Mouse (Mus musculus): ENCODE measurements around the gene Pgls. TPM values are rescaled to one million over a fixed set of nuclear protein-coding genes. Genes with fewer than 3 reads are reported as not detected.
A peak's percentile ranks its signal among the peaks of the same experiment; 100 is the strongest.

The Pgls gene
- polyA plus RNA-seq, 1 experiment from 2014 or later, result 152 TPM

DNA sequence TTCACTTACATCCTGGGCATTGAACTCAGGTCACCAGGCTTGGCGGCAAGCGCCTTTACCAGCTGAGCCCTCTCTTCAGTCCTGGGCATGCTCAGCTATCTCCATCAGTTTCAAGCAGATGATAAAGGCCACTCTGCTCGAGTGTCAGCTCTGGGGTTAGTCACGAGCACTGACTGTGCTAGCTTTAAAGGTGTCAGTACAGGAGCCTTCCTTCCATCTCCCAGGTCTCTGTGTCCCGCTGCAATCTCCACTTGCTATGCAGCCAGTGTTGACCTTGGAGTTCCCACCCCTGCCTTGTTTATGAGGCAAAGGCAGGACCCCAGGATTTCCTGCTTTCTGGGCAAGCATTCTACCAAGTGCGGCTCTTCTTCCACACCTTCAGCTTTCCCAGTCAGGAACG lies 24.4 kb upstream of the Pgls start:
- TF ChIP-seq CTCF (IDR thresholded peaks at IDR 0.05; ENCODE audit: low read depth), result no peak
- H3K4me2 ChIP-seq (replicated peaks; ENCODE audit: low read depth), result no peak overlapping the region
- WGBS, result 77% methylated on average over 7 of the region's 7 CpGs
- H3K4me1 ChIP-seq (replicated peaks; ENCODE audit: control insufficient read depth, insufficient read depth, low read length), result peaks cover 7% of the 10 kb centered on the region
- no peaks in the 10 kb centered on the region for H3K36me3 ChIP-seq (ENCODE audit: control insufficient read depth, insufficient read depth)
- H3K9me3 ChIP-seq (ENCODE audit: control insufficient read depth), result no peaks in the 10 kb centered on the region; the same call in 1 of the 2 replicates
- no peak overlapping the region for H3K27ac ChIP-seq (ENCODE audit: low read depth, low read length)
- H3K27me3 ChIP-seq (replicated peaks; ENCODE audit: control insufficient read depth, insufficient read depth, low read length), result peaks cover 5% of the 10 kb centered on the region
- no peak overlapping the region for H3K4me3 ChIP-seq (ENCODE audit: low read depth, low read length)
- no peak for ATAC-seq
- H3K9ac ChIP-seq (ENCODE audit: low read depth, low read length), result no peak overlapping the region

DNA sequence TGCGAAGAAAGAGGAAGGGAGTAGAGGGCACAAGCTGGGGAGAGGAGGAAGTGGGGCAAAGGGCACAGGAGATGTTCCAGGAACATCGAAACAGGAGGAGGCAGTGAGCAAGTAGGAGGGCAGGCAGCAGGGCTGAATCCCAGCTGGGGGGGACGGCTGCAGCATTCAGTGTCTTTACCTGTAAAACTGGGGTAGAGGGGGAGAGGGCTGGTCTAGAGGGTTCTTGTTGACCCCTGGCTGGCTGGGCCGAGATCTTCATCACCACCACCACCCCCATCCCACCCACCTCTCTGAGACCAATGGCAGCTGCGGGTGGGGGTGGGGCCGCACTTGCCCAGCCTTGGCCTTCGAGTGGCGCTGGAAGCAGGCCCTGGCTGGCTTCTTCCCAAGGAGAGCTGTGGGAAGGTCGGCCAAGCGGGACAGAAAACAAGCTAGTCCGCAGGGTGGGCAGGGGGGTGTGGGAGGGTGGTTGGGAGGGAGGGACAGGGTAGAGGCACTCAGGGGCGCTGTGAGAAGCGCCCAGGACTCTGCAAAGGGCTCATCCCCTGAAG lies 23.5 kb upstream of the Pgls start, which contains the start of gene Slc27a1:
Gene Slc27a1, plus strand, starts transcription at position 496 of the 551 bp plus-strand sequence.
- peaks cover 2% of the 10 kb centered on the region for H3K4me1 ChIP-seq (replicated peaks; ENCODE audit: control insufficient read depth, insufficient read depth, low read length)
- peak within 1 kb of the TSS; percentile 82 for H3K27ac ChIP-seq (ENCODE audit: low read depth, low read length)
- H3K36me3 ChIP-seq (ENCODE audit: control insufficient read depth, insufficient read depth), result no peaks in the 10 kb centered on the region
- peak within 1 kb of the TSS; percentile 47 for H3K4me3 ChIP-seq (ENCODE audit: low read depth, low read length)
- no peaks in the 10 kb centered on the region; the same call in 1 of the 2 replicates for H3K9me3 ChIP-seq (ENCODE audit: control insufficient read depth)
- peak within 1 kb of the TSS; percentile 55 for H3K9ac ChIP-seq (ENCODE audit: low read depth, low read length)
- H3K27me3 ChIP-seq (replicated peaks; ENCODE audit: control insufficient read depth, insufficient read depth, low read length), result no peaks in the 10 kb centered on the region
- TF ChIP-seq CTCF (IDR thresholded peaks at IDR 0.05; ENCODE audit: low read depth), result no peak
- no peak for ATAC-seq
- peak within 1 kb of the TSS; percentile 83 for H3K4me2 ChIP-seq (replicated peaks; ENCODE audit: low read depth)
- WGBS, result 23% methylated on average over 12 of the region's 13 CpGs

DNA sequence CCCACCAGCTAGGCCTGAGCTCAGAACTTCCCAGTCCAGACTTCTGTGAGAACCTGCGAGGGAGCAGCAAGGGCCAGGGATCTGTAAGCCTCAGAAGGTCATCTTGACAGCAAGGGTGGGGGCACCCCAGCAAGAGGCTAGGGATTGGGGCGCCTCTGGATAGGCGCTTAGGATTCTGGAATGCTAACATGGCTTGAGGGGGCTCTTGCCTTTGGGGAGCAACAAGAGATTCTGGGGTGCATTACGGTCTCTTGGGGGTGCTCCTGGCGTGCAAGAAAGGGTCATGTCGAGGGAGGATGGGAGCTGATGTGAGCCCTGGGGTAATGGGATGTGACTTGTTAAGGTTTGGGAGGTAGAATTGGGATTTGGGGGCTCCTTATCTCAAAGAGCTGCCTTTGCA lies 23.0 kb upstream of the Pgls start:
- WGBS, result 28% methylated on average over 6 of the region's 6 CpGs
- H3K4me2 ChIP-seq (replicated peaks; ENCODE audit: low read depth), result peak overlapping the region; percentile 83
- peaks cover 2% of the 10 kb centered on the region for H3K4me1 ChIP-seq (replicated peaks; ENCODE audit: control insufficient read depth, insufficient read depth, low read length)
- no peak for ATAC-seq
- H3K27ac ChIP-seq (ENCODE audit: low read depth, low read length), result no peak overlapping the region
- peak overlapping the region; percentile 47; the same call in 1 of the 2 replicates for H3K4me3 ChIP-seq (ENCODE audit: low read depth, low read length)
- no peaks in the 10 kb centered on the region for H3K27me3 ChIP-seq (replicated peaks; ENCODE audit: control insufficient read depth, insufficient read depth, low read length)
- H3K9me3 ChIP-seq (ENCODE audit: control insufficient read depth), result no peaks in the 10 kb centered on the region; the same call in 1 of the 2 replicates
- no peak for TF ChIP-seq CTCF (IDR thresholded peaks at IDR 0.05; ENCODE audit: low read depth)
- no peaks in the 10 kb centered on the region for H3K36me3 ChIP-seq (ENCODE audit: control insufficient read depth, insufficient read depth)
- H3K9ac ChIP-seq (ENCODE audit: low read depth, low read length), result no peak overlapping the region; the same call in 1 of the 2 replicates

DNA sequence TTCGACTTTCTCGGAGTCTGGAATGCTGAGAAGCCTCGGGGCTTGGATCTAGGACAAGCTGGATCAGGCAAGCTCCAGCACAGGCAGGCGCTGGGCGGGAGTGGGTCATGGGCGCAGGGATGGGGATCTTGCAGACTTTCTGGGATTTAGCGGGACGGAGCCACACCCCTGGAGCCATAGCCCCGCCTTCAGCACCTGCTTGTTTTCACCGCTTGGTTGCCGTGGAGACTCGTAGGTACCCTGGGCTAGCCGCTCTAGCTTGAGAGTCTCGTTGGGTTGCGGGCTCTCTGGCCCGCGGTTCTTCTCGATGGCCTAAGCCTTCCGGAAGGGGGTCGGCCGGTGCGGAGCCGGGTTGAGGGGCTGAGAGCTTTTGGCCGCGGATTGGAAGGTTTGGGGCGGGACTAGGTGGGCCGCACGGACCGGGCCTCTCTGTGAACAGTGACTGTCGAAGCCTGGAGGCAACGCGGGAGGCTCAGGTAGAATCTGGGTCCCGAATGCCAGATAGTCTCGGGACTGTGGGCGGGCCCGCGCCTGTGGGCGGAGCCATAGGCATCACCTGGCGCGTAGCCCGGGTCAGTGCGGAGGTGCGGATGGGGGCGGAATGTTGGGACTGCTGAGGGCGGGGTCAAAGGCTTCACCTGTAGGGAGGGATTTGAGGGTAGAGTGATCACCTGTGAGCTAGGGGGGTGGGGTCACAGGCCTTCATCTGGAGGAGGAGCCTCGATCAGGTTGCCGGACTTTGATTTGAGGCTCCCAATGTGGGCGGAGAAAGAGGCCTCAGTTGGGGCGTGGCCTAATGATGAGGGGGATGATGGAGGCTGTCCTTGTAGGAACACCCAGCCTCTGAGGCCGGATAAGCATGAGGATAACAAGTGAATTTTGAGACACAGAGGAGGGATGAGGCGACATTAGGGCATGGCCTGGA lies 22.3 kb upstream of the Pgls start:
- Histone ChIP-seq H3K36me3 (ENCODE audit: control insufficient read depth, insufficient read depth) (no peaks in the 10 kb centered on the region), H3K9ac (ENCODE audit: low read depth, low read length) (peak overlapping the region; percentile 55), H3K4me2 (replicated peaks; ENCODE audit: low read depth) (peak overlapping the region; percentile 83), H3K27me3 (replicated peaks; ENCODE audit: control insufficient read depth, insufficient read depth, low read length) (no peaks in the 10 kb centered on the region), H3K4me3 (ENCODE audit: low read depth, low read length) (peak overlapping the region; percentile 47), H3K27ac (ENCODE audit: low read depth, low read length) (peak overlapping the region; percentile 82), H3K4me1 (replicated peaks; ENCODE audit: control insufficient read depth, insufficient read depth, low read length) (peaks cover 2% of the 10 kb centered on the region), H3K9me3 (ENCODE audit: control insufficient read depth) (no peaks in the 10 kb centered on the region)
- WGBS, result under 1% methylated on average over 51 of the region's 51 CpGs
- TF ChIP-seq CTCF (IDR thresholded peaks at IDR 0.05; ENCODE audit: low read depth), result no peak
- peak; percentile 90 for ATAC-seq

DNA sequence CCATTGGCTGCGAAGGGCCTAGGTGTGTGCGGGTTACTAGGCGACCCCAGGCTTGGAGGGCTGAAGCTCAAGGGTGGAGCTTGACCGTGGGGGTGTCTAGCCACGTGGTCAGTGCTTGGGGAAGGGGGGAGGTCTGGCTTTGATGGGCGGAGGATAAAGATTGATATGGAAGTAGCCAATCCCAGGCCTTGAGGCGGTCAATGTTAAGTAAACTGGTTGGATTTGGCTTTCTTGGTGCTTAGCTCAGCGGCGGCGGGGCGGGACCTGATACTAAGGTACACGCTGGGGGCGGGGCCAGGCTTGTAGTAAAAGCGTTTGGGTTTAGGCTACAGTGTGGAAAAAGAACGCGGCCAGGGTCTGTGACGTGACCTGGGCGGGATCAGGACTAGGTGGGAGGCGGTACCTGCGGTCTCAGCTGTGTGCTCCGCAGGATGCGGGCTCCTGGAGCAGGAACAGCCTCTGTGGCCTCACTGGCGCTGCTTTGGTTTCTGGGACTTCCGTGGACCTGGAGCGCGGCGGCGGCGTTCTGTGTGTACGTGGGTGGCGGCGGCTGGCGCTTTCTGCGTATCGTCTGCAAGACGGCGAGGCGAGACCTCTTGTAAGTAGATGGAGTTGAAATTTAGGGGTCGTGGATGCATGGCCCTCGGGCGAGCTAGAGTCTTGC lies 21.6 kb upstream of the Pgls start:
- TF ChIP-seq CTCF (IDR thresholded peaks at IDR 0.05; ENCODE audit: low read depth), result peak; percentile 36; the same call in 1 of the 2 replicates
- peak; percentile 86 for ATAC-seq
- peak overlapping the region; percentile 82 for H3K27ac ChIP-seq (ENCODE audit: low read depth, low read length)
- H3K4me1 ChIP-seq (replicated peaks; ENCODE audit: control insufficient read depth, insufficient read depth, low read length), result peaks cover 2% of the 10 kb centered on the region
- H3K36me3 ChIP-seq (ENCODE audit: control insufficient read depth, insufficient read depth), result no peaks in the 10 kb centered on the region
- H3K9me3 ChIP-seq (ENCODE audit: control insufficient read depth), result no peaks in the 10 kb centered on the region
- H3K9ac ChIP-seq (ENCODE audit: low read depth, low read length), result peak overlapping the region; percentile 60
- no peaks in the 10 kb centered on the region for H3K27me3 ChIP-seq (replicated peaks; ENCODE audit: control insufficient read depth, insufficient read depth, low read length)
- peak overlapping the region; percentile 47 for H3K4me3 ChIP-seq (ENCODE audit: low read depth, low read length)
- H3K4me2 ChIP-seq (replicated peaks; ENCODE audit: low read depth), result peak overlapping the region; percentile 83
- 1% methylated on average over 41 of the region's 41 CpGs for WGBS

DNA sequence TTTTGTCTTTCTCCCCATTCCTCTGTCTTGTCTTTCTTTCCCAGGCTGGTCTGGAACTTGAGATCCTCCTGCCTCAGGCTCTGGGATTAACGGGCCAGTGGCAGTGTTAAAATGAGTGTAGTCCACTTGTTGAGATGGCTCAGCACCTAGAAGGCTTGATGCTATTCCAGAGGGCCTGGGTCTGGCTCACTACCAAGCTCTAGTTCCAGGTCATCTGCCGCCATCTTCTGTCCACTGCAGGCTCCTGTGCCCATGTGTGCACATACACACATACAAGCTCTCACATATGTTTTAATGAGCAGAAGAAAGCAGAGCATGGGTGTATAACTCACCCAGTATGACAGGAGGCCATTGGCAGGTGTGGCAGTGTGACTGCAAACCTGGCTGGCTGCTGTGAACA lies 19.9 kb upstream of the Pgls start:
- Histone ChIP-seq H3K4me1 (replicated peaks; ENCODE audit: control insufficient read depth, insufficient read depth, low read length) (peaks cover 2% of the 10 kb centered on the region), H3K27me3 (replicated peaks; ENCODE audit: control insufficient read depth, insufficient read depth, low read length) (no peaks in the 10 kb centered on the region), H3K36me3 (ENCODE audit: control insufficient read depth, insufficient read depth) (no peaks in the 10 kb centered on the region), H3K9me3 (ENCODE audit: control insufficient read depth) (no peaks in the 10 kb centered on the region), H3K9ac (ENCODE audit: low read depth, low read length) (no peak overlapping the region), H3K4me3 (ENCODE audit: low read depth, low read length) (no peak overlapping the region), H3K27ac (ENCODE audit: low read depth, low read length) (no peak overlapping the region), H3K4me2 (replicated peaks; ENCODE audit: low read depth) (no peak overlapping the region)
- TF ChIP-seq CTCF (IDR thresholded peaks at IDR 0.05; ENCODE audit: low read depth), result peak; percentile 19; the same call in 1 of the 2 replicates
- WGBS, result 84% methylated on average over 2 of the region's 2 CpGs
- ATAC-seq, result no peak

Measured in intestine, postnatal 0 days (tissue).